Mouse (Mus musculus) heart, adult 11 months (tissue): ENCODE measurements around the gene Sag.
"Not testable (repeated sequence)": the region's sequence is repeated elsewhere in the genome, so short reads cannot be mapped to it uniquely, and the experiment has no call there.

Experiments
- DNase-seq: peaks from one replicate; pipeline ENCODE4 v3.0.0; 2022

Sag gene

GRCm38 (mm10) chr1:87825281-87825680, 21.8 kb downstream of the Sag start:
- DNase-seq: no peak

GRCm38 (mm10) chr1:87825991-87826390, 22.5 kb downstream of the Sag start:
- no peak for DNase-seq

GRCm38 (mm10) chr1:87826474-87826873, 23.0 kb downstream of the Sag start:
- DNase-seq: peak; percentile 94

- not testable (repeated sequence) for DNase-seq
These were observed 24.0 kb downstream of the Sag start for GRCm38 (mm10) chr1:87827476-87827875.

GRCm38 (mm10) chr1:87828185-87828584, 24.7 kb downstream of the Sag start:
- DNase-seq: peak; percentile 98

- no peak for DNase-seq
These were observed 25.6 kb downstream of the Sag start for GRCm38 (mm10) chr1:87828926-87829580.

- peak; percentile 97 for DNase-seq
These were observed 26.2 kb downstream of the Sag start for GRCm38 (mm10) chr1:87829621-87830211.

GRCm38 (mm10) chr1:87836453-87836852, 33.0 kb downstream of the Sag start:
- no peak for DNase-seq

GRCm38 (mm10) chr1:87837018-87837417, 33.5 kb downstream of the Sag start:
- no peak for DNase-seq

- DNase-seq: peak; percentile 69
These were observed 37.1 kb downstream of the Sag start for GRCm38 (mm10) chr1:87840411-87841208.

- peak; percentile 99 for DNase-seq
These were observed 43.5 kb downstream of the Sag start for GRCm38 (mm10) chr1:87846801-87847474.

- DNase-seq: peak; percentile 87
These were observed 44.1 kb downstream of the Sag start for GRCm38 (mm10) chr1:87847475-87848168.

GRCm38 (mm10) chr1:87848237-87848996, 44.9 kb downstream of the Sag start:
- DNase-seq: peak; percentile 92

- DNase-seq: peak; percentile 96
These were observed 45.8 kb downstream of the Sag start for GRCm38 (mm10) chr1:87849278-87849677.

GRCm38 (mm10) chr1:87851344-87851743, 47.9 kb downstream of the Sag start:
- peak; percentile 88 for DNase-seq

GRCm38 (mm10) chr1:87852081-87852790, 48.8 kb downstream of the Sag start:
- peak; percentile 90 for DNase-seq

- DNase-seq: peak; percentile 99
These were observed 49.6 kb downstream of the Sag start, which contains the start of gene Dgkd for GRCm38 (mm10) chr1:87852892-87853600. Dgkd (plus strand) TSS chr1:87853287.

- DNase-seq: peak; percentile 96
These were observed 50.3 kb downstream of the Sag start for GRCm38 (mm10) chr1:87853601-87854361.

- DNase-seq: peak; percentile 91
These were observed 50.9 kb downstream of the Sag start for GRCm38 (mm10) chr1:87854411-87854810.

GRCm38 (mm10) chr1:87854851-87855251, 51.4 kb downstream of the Sag start:
- peak; percentile 92 for DNase-seq
